Mouse (Mus musculus) heart, embryonic 15.5 days (tissue): Measurements from ENCODE around the gene Stil. TPM values are rescaled to one million over a fixed set of nuclear protein-coding genes. Genes with fewer than 3 reads are reported as not detected.
A peak's percentile ranks its signal among the peaks of the same experiment; 100 is the strongest.
"Not testable (repeated sequence)": the region's sequence is repeated elsewhere in the genome, so short reads cannot be mapped to it uniquely, and the experiment has no call there.

Experiments used
- ATAC-seq: fragments of 200-750 bp; cut with Nextera tagmentation; replicated peaks from 2 replicates; pipeline ENCODE4 v1.8.0; 2017; ENCODE audit warnings: low read depth, moderate TSS enrichment; ENCODE audit not compliant: insufficient number of reproducible peaks, insufficient read depth, low FRiP score
- H3K27ac ChIP-seq: fragments of 300-500 bp; sonication (generic); 2 replicates; pipeline ENCODE4 v1.5.1; 2015; ENCODE audit warnings: mild to moderate bottlenecking, inconsistent platforms
- H3K27me3 ChIP-seq: fragments of 300-500 bp; sonication (generic); 2 replicates; pipeline ENCODE4 v1.6.1; 2015; ENCODE audit warnings: inconsistent platforms
- H3K36me3 ChIP-seq: fragments of 300-500 bp; sonication (generic); 2 replicates; pipeline ENCODE4 v1.6.1; 2015; ENCODE audit warnings: mild to moderate bottlenecking, inconsistent platforms
- H3K4me1 ChIP-seq: fragments of 300-500 bp; sonication (generic); replicated peaks from 2 replicates; pipeline ENCODE4 v1.6.1; 2015; ENCODE audit warnings: inconsistent platforms
- H3K4me2 ChIP-seq: fragments of 300-500 bp; sonication (generic); 2 replicates; pipeline ENCODE4 v1.6.1; 2015; ENCODE audit warnings: inconsistent platforms, mild to moderate bottlenecking, moderate library complexity
- H3K4me3 ChIP-seq: fragments of 300-500 bp; sonication (generic); 2 replicates; pipeline ENCODE4 v1.5.1; 2015; ENCODE audit warnings: mild to moderate bottlenecking, inconsistent platforms
- H3K9ac ChIP-seq: fragments of 300-500 bp; sonication (generic); 2 replicates; pipeline ENCODE4 v1.6.1; 2015; ENCODE audit warnings: mild to moderate bottlenecking, inconsistent platforms
- H3K9me3 ChIP-seq: fragments of 300-500 bp; sonication (generic); replicated peaks from 2 replicates; pipeline ENCODE4 v1.6.1; 2016; ENCODE audit warnings: inconsistent platforms
- WGBS: fragments of 180-500 bp; shearing (Covaris S2); methylation state at CpG from one replicate; pipeline ENCODE4 v1.1.7; 2015; ENCODE audit warnings: mixed read lengths; 5-methylcytosine and 5-hydroxymethylcytosine counted together
- polyA plus RNA-seq: library from polyadenylated mRNA; unstranded; fragments of >200 nt; fragmentation: Nextera tagmentation; extraction: Ambion mirVana; gene quantifications from 2 replicates; pipeline ENCODE4 v1.2.1, GENCODE M21; 2015

Stil gene
- 6.5 and 8.4 TPM in 2 replicates for polyA plus RNA-seq

DNA sequence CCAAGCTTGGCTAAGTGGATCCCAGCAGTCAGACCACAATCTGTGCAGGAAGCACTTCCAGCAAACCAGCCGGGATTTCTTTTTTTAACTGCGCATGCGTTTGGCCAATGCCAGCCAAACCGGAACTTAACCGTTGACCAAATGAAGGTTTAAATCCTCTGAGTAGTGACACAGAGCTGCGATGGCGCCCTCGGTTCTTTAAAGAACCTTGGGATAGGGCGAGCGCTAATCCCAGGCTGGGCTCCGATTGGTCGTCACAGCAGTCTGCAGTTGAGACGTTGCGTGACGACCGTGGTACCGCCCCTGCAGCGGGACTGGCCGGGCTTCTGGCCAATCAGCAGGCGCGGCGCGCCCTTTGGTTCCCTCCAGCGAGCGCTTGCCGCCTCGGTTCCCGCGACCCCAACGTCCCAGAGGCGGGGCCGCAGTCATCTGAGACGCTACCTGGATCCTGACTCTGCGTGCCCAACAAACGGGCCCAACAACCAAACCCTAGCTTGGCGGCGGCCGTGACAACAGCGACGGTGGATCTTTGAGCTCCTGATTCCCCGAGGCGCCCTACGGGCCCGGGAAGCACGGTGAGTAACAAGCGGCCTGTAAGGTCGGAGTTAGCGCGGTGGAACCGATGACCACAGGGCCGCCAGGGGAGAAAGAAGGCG, at the start of gene Stil:
Stil (plus strand) TSS at position 387 of the 656 bp plus-strand sequence.
- H3K9ac ChIP-seq = peak within 1 kb of the TSS; percentile 72
- no peaks in the 10 kb centered on the region for H3K9me3 ChIP-seq
- H3K4me3 ChIP-seq = peak within 1 kb of the TSS; percentile 79
- peaks cover 14% of the 10 kb centered on the region for H3K36me3 ChIP-seq
- no peaks in the 10 kb centered on the region for H3K27me3 ChIP-seq
- ATAC-seq = peak; percentile 100
- WGBS = under 1% methylated on average over 52 of the region's 52 CpGs
- H3K4me2 ChIP-seq = peak within 1 kb of the TSS; percentile 75
- H3K4me1 ChIP-seq = peaks cover 13% of the 10 kb centered on the region
- peak within 1 kb of the TSS; percentile 95 for H3K27ac ChIP-seq

DNA sequence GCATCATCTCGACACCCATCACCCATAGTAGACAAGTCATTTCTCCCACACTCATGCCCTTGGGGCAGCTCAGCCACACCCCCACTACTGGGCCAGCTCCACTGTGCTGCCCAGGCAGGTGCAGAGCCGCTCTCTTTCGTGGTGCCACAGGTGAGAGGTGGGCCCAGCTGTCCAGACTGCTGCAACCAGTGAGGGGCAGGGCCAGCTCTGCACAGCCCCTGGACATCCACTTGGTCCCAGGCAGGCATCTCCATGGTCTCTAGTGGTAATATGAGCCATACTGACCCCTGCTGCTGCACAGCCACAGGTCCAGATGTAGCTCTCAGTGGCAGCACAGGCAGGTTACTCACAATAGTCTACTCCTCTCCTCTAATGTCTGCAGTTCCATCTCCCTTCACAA, 46.8 kb upstream of the Stil start:
- H3K27me3 ChIP-seq = peaks cover 9% of the 10 kb centered on the region
- H3K4me2 ChIP-seq = no peak overlapping the region
- no peaks in the 10 kb centered on the region for H3K4me1 ChIP-seq
- 78% methylated on average over 3 of the region's 3 CpGs for WGBS
- no peak for ATAC-seq
- no peak overlapping the region for H3K9ac ChIP-seq
- H3K27ac ChIP-seq = no peak overlapping the region
- no peak overlapping the region for H3K4me3 ChIP-seq
- no peaks in the 10 kb centered on the region for H3K36me3 ChIP-seq
- H3K9me3 ChIP-seq = no peaks in the 10 kb centered on the region

DNA sequence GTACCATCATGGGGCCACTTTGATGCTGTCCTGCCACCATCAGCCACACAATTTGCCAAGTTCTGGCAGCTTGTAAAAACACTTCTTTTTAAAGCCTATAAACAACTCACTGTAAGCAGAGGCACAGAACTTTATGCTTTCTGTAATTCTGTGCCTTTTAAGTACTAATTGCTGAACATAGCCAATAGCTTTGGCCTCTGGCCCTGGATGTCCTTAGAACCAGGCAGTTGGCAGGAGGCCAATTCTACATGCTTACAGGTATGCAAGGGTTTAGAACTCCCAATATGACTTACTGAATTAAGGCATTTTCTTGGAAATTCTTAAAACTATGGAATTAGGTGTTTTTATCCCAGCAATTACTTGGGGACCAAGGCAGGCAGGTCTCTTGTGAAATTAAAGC, 42.6 kb upstream of the Stil start:
- H3K27ac ChIP-seq = no peak overlapping the region
- no peak for ATAC-seq
- no peak overlapping the region for H3K4me3 ChIP-seq
- no peaks in the 10 kb centered on the region for H3K9me3 ChIP-seq
- no peaks in the 10 kb centered on the region for H3K4me1 ChIP-seq
- no peaks in the 10 kb centered on the region for H3K27me3 ChIP-seq
- peaks cover 3% of the 10 kb centered on the region for H3K36me3 ChIP-seq
- H3K4me2 ChIP-seq = no peak overlapping the region
- no peak overlapping the region for H3K9ac ChIP-seq

DNA sequence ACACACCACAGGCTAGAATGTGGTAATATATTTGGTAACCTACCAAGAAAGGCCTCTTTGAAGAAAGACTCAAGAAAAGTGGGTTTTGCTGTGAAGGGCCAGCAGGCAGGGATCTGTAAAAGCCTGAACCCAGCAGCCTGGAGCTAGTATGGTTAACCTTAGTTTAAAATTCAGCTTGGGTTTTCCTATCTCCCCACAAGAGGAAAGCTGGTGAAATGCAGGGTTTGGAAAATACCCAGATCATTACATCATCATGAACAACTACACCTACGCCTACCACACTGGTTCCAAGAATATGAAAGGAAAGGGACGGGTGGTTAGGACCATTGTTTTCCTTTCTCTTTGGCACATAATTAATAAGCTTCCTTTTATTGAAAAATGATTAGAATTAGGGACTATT, 41.7 kb upstream of the Stil start:
- 64% methylated on average over 2 of the region's 2 CpGs for WGBS
- H3K9ac ChIP-seq = no peak overlapping the region
- H3K4me1 ChIP-seq = no peaks in the 10 kb centered on the region
- H3K36me3 ChIP-seq = peaks cover 11% of the 10 kb centered on the region
- H3K27me3 ChIP-seq = no peaks in the 10 kb centered on the region
- H3K27ac ChIP-seq = no peak overlapping the region
- no peak overlapping the region for H3K4me2 ChIP-seq
- ATAC-seq = no peak
- no peak overlapping the region for H3K4me3 ChIP-seq
- no peaks in the 10 kb centered on the region for H3K9me3 ChIP-seq

DNA sequence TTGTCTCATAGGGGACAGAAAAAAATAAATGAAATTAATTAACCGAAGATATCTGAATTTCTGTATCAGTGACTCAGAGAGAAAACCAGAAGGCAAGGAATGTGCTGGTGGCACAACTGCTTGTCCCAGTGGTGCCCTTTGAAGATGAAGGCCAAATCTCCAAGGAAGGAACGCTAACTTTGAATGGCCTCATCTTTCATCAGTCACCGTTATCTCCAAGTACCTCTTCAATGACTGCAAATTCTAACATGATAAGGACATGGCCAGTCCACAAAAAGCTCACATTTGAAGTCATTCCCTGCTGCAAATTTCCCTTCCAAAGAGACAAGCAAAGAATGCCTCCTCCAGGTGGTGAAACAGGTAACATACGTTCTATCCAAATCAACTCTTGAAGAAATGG, 41.2 kb upstream of the Stil start:
- no peaks in the 10 kb centered on the region for H3K27me3 ChIP-seq
- no peak for ATAC-seq
- no peak overlapping the region for H3K27ac ChIP-seq
- no peak overlapping the region for H3K4me2 ChIP-seq
- peaks cover 12% of the 10 kb centered on the region for H3K36me3 ChIP-seq
- no peaks in the 10 kb centered on the region for H3K4me1 ChIP-seq
- no peaks in the 10 kb centered on the region for H3K9me3 ChIP-seq
- WGBS = 61% methylated on average over 4 of the region's 4 CpGs
- no peak overlapping the region for H3K4me3 ChIP-seq
- H3K9ac ChIP-seq = no peak overlapping the region

DNA sequence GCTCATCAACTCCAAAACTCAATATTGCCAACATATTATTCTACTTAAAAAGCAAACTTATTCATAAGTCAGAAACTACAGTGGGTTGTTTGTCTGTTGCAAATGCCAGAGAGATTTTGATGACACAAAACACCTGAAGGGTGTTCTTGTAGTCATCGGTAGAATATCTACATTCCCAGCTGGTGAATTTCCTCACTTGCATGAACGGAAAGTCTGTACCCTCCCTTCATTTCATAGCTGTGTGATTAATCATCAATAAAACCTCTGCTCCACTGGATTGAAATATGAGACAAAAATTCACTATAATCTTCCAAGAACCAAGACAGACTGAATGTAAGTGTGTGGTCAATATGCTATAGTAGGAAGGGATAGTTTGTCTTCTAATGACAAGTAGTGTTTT, 40.4 kb upstream of the Stil start:
- 77% methylated on average over 2 of the region's 2 CpGs for WGBS
- H3K27ac ChIP-seq = no peak overlapping the region
- no peaks in the 10 kb centered on the region for H3K4me1 ChIP-seq
- H3K9me3 ChIP-seq = no peaks in the 10 kb centered on the region
- H3K9ac ChIP-seq = no peak overlapping the region
- no peaks in the 10 kb centered on the region for H3K27me3 ChIP-seq
- no peak for ATAC-seq
- peaks cover 15% of the 10 kb centered on the region for H3K36me3 ChIP-seq
- no peak overlapping the region for H3K4me2 ChIP-seq
- no peak overlapping the region for H3K4me3 ChIP-seq

DNA sequence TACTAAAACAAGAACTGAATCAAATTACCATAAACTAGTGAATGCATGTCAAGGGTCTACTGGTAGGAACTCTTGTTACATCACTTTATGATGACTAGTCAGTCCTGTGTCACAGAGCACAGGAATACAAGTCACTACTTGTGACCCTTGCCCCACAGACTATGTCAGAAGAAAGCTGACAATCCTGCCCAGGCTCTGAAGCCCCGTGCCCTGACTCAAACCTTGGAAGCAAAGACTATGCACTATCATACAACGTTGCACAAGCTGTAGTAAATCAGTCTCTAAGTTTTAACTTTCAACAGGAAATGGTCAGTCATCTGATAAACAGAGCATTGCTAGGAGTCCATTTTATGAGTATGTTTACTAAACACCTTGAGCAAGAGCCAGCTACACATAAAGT, 39.1 kb upstream of the Stil start:
- not testable (repeated sequence) for ATAC-seq, H3K27ac ChIP-seq, H3K9me3 ChIP-seq, H3K27me3 ChIP-seq, H3K4me1 ChIP-seq, H3K4me3 ChIP-seq, H3K4me2 ChIP-seq, H3K9ac ChIP-seq
- H3K36me3 ChIP-seq = peaks cover 19% of the 10 kb centered on the region
- WGBS = 72% methylated on average over 2 of the region's 2 CpGs

DNA sequence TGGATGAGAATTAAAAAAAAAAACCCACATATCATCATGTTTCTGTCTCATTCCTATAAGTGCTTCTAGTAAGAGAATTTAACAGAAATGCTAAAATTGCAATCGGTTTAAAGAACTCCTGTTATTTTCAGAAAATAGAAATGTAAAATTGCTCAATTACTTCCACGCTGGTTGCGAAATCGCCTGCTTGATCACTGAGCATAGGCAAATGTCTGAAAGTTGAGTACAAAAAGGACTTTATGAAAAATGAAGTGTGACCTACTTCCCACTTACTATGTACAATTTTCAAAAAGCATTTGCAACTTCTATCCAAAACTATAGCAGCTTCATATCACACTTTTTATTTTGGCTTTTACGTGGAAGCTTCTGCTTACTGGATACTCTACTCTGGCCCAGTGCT, 29.2 kb upstream of the Stil start:
- H3K9ac ChIP-seq = no peak overlapping the region
- H3K4me2 ChIP-seq = no peak overlapping the region
- no peak overlapping the region for H3K27ac ChIP-seq
- H3K9me3 ChIP-seq = no peaks in the 10 kb centered on the region
- no peaks in the 10 kb centered on the region for H3K27me3 ChIP-seq
- no peak overlapping the region for H3K4me3 ChIP-seq
- no peak for ATAC-seq
- peaks cover 24% of the 10 kb centered on the region for H3K36me3 ChIP-seq
- WGBS = 87% methylated on average over 5 of the region's 5 CpGs
- no peaks in the 10 kb centered on the region for H3K4me1 ChIP-seq

DNA sequence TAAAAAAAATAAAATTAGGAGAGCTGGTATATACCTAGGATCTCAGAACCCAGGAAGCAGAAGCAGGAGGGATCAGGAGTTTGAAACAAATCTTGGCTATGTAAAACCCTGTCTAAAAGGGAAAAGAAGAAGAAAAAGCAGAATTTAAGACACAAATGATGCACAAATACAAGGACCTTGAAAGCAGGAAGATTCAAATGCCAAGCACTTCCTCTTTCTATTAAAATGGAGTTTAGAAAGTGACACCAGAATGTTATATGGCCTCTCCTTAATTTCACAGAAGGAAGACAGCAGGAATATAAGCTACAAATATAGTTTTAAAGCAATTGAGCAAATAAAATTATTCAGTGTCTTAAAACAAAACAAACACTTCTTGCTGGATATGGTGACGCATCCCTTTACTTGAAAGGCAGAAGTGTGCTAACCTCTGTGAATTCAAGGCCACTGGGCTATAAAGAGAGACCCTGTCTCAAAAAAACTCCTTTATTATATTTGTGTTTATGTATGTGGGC, 26.7 kb upstream of the Stil start:
- Histone ChIP-seq H3K4me1 (no peaks in the 10 kb centered on the region), H3K27ac (no peak overlapping the region), H3K4me3 (no peak overlapping the region), H3K4me2 (no peak overlapping the region), H3K36me3 (peaks cover 5% of the 10 kb centered on the region; the same call in 1 of the 2 replicates), H3K27me3 (no peaks in the 10 kb centered on the region), H3K9ac (no peak overlapping the region), H3K9me3 (no peaks in the 10 kb centered on the region)
- 90% methylated on average over 1 of the region's 1 CpGs for WGBS
- no peak for ATAC-seq

DNA sequence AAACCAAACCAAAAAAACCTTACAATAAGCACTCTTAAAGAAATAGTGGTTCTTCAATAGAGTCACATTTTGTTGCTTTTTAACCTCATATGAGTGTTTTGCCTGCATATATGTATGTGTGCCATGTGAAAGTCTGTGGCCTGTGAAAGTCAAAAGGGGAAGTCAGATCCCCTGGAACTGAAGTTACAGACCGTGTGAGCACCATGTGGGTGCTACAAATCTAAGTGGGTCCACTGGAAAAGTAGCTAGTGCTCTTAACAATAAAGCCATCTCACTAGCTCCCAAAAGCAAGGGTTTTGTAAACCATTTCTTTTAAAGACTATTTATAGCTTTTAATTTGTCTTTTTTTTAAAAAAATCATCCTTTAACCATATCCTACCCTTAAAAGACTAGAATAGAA, 17.3 kb upstream of the Stil start:
- no peaks in the 10 kb centered on the region for H3K36me3 ChIP-seq
- no peak overlapping the region for H3K27ac ChIP-seq
- H3K4me2 ChIP-seq = no peak overlapping the region
- no peak overlapping the region for H3K9ac ChIP-seq
- 79% methylated on average over 1 of the region's 1 CpGs for WGBS
- no peaks in the 10 kb centered on the region for H3K27me3 ChIP-seq
- no peaks in the 10 kb centered on the region for H3K9me3 ChIP-seq
- H3K4me1 ChIP-seq = peaks cover 5% of the 10 kb centered on the region
- no peak for ATAC-seq
- no peak overlapping the region for H3K4me3 ChIP-seq

DNA sequence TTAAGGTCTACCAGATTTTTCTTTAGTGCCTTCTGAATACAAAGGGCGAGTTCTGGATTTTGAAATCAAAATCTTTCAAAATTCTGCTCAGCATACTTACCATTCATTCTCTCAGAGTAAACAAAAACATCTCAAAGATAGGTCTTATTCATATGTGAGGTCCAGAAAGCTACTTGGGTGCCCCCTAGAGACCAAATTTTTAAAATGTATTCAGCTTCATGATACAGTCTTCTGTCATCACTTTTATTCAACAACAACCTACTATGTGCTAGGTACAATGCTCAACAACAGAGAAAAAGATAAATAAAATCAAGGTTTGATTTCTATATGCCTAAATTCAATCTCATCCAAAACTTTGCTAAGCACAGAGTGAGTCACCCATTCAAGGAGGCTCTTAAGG, 16.9 kb upstream of the Stil start:
- no peak for ATAC-seq
- Histone ChIP-seq H3K9ac (no peak overlapping the region), H3K4me1 (peaks cover 5% of the 10 kb centered on the region), H3K27me3 (no peaks in the 10 kb centered on the region), H3K4me2 (no peak overlapping the region), H3K36me3 (no peaks in the 10 kb centered on the region), H3K27ac (no peak overlapping the region), H3K9me3 (no peaks in the 10 kb centered on the region), H3K4me3 (no peak overlapping the region)
- WGBS = 90% methylated on average over 1 of the region's 1 CpGs

DNA sequence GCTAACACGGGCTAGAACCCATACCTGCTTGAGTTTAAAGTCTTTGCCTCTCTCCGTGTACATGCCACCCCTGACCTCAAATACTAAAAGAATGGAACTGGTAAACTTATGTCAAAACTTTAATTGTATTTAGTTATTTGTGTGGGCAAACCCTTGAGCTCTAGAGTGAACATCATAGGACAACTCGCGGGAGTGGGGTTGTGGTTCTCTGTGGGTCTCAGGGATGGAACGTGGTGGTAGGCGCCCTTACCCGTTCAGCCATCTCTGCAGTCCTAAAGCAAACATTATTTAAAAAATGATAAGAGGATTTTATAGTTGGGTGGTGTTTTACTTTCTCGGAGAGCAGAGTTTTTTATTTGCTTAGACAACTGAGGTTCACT, 13.8 kb upstream of the Stil start:
- Histone ChIP-seq H3K4me3 (peak overlapping the region; percentile 91), H3K9me3 (no peaks in the 10 kb centered on the region), H3K27me3 (no peaks in the 10 kb centered on the region), H3K36me3 (no peaks in the 10 kb centered on the region), H3K27ac (peak overlapping the region; percentile 100), H3K4me2 (peak overlapping the region; percentile 60), H3K4me1 (peaks cover 5% of the 10 kb centered on the region), H3K9ac (peak overlapping the region; percentile 95)
- WGBS = 3% methylated on average over 8 of the region's 8 CpGs
- 0 out of 2 replicates have a peak, but pooled peaks have one; percentile 1 for ATAC-seq
